Mouse (Mus musculus) olfactory bulb, adult 2 months (tissue): ENCODE measurements around the gene Mrgprd. TPM values are rescaled to one million over a fixed set of nuclear protein-coding genes. Genes with fewer than 3 reads are reported as not detected.

ENCODE experiments used
- H3K27ac ChIP-seq: fragments of 200-500 bp; 2 replicates; pipeline ENCODE4 v1.5.1; 2012; ENCODE audit warnings: low read depth, low read length; ENCODE audit not compliant: insufficient read depth
- H3K4me1 ChIP-seq: fragments of 200-500 bp; 2 replicates; pipeline ENCODE4 v1.6.1; 2012; ENCODE audit warnings: low read length; ENCODE audit not compliant: control insufficient read depth, insufficient read depth
- H3K4me3 ChIP-seq: fragments of 200-500 bp; 2 replicates; pipeline ENCODE4 v1.5.1; 2012; ENCODE audit warnings: mild to moderate bottlenecking, low read depth, low read length, moderate library complexity; ENCODE audit not compliant: insufficient read depth
- CTCF ChIP-seq: fragments of 200-500 bp; IDR thresholded peaks from 2 replicates; pipeline ENCODE4 v1.5.1; 2012; ENCODE audit warnings: low read depth, mild to moderate bottlenecking, low read length, moderate library complexity; ENCODE audit not compliant: insufficient read depth
- POLR2A ChIP-seq: fragments of 200-500 bp; IDR thresholded peaks from 2 replicates; pipeline ENCODE4 v1.6.1; 2012; ENCODE audit warnings: mild to moderate bottlenecking, low read depth, low read length, moderate library complexity; ENCODE audit not compliant: insufficient read depth
- WGBS: fragments of 180-500 bp; shearing (Covaris S2); methylation state at CpG from one replicate; pipeline ENCODE4 v1.1.7; 2018; 5-methylcytosine and 5-hydroxymethylcytosine counted together
- polyA plus RNA-seq: library from polyadenylated mRNA; stranded (reverse); fragments of >200 nt; gene quantifications from 2 replicates; pipeline ENCODE4 v1.2.4, GENCODE M21; 2012; ENCODE audit warnings: low replicate concordance; ENCODE audit not compliant: missing spikeins, insufficient read depth, insufficient read length

The Mrgprd gene
- not detected in 2 replicates for polyA plus RNA-seq

DNA sequence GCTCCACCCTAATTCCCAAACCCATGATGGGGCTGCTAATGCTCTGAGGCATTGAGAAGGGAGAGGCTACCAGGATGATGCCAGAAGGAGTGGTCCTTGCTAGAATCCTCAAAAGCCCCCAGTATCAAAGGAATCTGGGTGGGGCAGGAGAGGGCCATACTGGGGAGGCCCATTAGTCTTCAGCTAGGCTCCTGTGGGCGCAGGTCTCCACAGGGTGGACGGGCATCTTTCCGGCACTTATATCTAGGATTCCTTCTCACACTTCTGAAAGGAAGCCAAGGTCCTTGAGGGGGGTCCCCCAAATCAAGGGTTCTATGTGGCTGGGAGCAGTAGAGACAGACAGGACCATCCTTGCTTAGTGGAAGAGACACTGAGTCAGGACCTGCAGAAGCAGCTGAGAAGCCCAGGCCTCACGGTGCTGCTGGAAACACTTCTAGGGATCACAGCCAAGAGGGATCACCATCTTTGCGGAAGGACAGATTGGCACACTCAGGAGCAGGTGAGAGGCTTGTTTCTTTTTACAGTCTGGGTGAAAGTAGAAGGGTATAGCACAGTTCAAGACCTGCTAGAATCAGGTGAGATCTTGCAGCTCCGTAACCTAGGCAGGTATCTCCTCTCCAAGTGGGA is at the start of gene Mrgprd:
Gene Mrgprd (plus strand): TSS at position 51 of the 627 bp plus-strand sequence.
- H3K4me3 ChIP-seq: no peak within 1 kb of the TSS
- 92% methylated on average over 6 of the region's 6 CpGs for WGBS
- no peak for TF ChIP-seq POLR2A
- TF ChIP-seq CTCF: no peak
- H3K4me1 ChIP-seq: no peaks in the 10 kb centered on the region
- H3K27ac ChIP-seq: no peak within 1 kb of the TSS

DNA sequence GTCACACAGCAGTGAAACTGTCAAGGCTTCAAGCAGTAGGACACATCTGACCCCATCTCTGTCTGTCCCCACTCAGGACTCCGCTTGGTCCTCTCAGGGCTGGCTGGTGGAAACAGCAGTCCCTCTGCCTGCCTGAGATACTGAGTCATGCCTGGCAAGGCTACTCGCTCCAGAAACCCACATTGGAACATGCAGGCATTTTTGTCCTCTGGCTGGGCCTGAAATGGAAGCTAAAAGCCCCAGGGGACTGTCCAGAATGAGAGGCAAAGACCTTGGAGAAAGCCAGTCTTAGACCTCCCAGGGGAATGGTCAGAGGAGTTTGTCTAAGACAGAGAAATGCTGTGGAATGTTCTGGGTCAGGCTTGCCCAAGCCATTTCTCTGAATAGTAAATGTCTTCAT is 48.6 kb upstream of the Mrgprd start:
- Histone ChIP-seq H3K27ac (no peak overlapping the region), H3K4me1 (peaks cover 3% of the 10 kb centered on the region; the same call in 1 of the 2 replicates), H3K4me3 (no peak overlapping the region)
- 82% methylated on average over 2 of the region's 2 CpGs for WGBS
- TF ChIP-seq CTCF: no peak
- TF ChIP-seq POLR2A: no peak

DNA sequence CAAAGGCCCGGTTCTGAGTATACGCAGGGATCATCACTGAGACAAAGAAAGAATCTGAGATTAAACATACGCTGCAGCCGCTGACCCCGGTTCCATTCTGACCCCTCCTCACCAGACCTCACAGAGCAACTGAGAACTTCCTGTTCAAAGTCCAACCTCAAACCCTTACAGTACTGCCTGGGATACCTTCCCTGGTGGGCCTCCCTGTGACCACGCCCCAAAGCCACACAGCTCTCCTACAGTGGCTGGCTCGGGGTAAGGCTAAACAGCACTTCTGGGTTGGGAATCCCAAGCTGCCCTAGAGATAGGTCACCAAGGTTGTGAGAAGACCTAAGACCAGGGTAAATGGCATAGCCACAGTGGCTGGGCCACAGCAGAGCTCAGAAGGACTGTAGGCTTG is 45.7 kb upstream of the Mrgprd start:
- WGBS: 95% methylated on average over 7 of the region's 7 CpGs
- no peak overlapping the region for H3K27ac ChIP-seq
- peaks cover 3% of the 10 kb centered on the region; the same call in 1 of the 2 replicates for H3K4me1 ChIP-seq
- no peak overlapping the region for H3K4me3 ChIP-seq
- TF ChIP-seq POLR2A (no peak), CTCF (no peak)

- Histone ChIP-seq H3K4me3 (no peak overlapping the region), H3K27ac (no peak overlapping the region)
- WGBS: 93% methylated on average over 5 of the region's 5 CpGs
These were observed 43.7 kb upstream of the Mrgprd start for GRCm38 (mm10) chr7:145270955-145271354.

DNA sequence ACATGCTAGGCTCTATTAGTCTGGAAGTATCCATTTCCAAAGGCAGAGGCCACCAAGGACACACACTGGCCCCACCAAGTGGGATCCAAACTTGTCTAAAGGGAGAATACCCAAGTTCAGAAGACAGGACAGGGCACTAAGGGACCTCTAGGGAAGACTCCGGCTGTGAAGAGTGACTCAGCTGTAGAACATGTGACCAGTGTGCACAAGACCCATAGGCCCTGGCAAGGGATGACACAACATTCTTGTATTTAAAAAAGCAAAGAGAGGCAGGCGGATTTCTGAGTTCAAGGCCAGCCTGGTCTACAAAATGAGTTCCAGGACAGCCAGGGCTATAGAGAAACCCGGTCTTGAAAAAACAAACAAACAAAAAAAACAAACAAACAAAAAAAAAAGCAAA is 39.1 kb upstream of the Mrgprd start:
- Histone ChIP-seq H3K4me1 (no peaks in the 10 kb centered on the region), H3K4me3 (no peak overlapping the region), H3K27ac (no peak overlapping the region)
- 91% methylated on average over 3 of the region's 3 CpGs for WGBS
- TF ChIP-seq POLR2A: no peak

More at GRCm38 (mm10) chr7:145270955-145271354, 43.7 kb upstream of the Mrgprd start:
- TF ChIP-seq CTCF: no peak
- TF ChIP-seq POLR2A: no peak
- peaks cover 3% of the 10 kb centered on the region; the same call in 1 of the 2 replicates for H3K4me1 ChIP-seq

- no peak overlapping the region for H3K27ac ChIP-seq
- peaks cover 11% of the 10 kb centered on the region for H3K4me1 ChIP-seq
- no peak overlapping the region for H3K4me3 ChIP-seq
- 88% methylated on average over 4 of the region's 4 CpGs for WGBS
- no peak for TF ChIP-seq CTCF
These were observed 33.2 kb upstream of the Mrgprd start for GRCm38 (mm10) chr7:145281396-145281795.

- peaks cover 11% of the 10 kb centered on the region for H3K4me1 ChIP-seq
- 75% methylated on average over 4 of the region's 4 CpGs for WGBS
- no peak overlapping the region for H3K27ac ChIP-seq
- peak overlapping the region; percentile 64 for H3K4me3 ChIP-seq
- TF ChIP-seq POLR2A: no peak
- no peak for TF ChIP-seq CTCF
These were observed 31.6 kb upstream of the Mrgprd start for GRCm38 (mm10) chr7:145283041-145283440.

- WGBS: 8% methylated on average over 18 of the region's 18 CpGs
- TF ChIP-seq CTCF: no peak
- TF ChIP-seq POLR2A: no peak; the same call in 1 of the 2 replicates
- Histone ChIP-seq H3K27ac (no peak within 1 kb of the TSS), H3K4me3 (peak within 1 kb of the TSS; percentile 64), H3K4me1 (peaks cover 11% of the 10 kb centered on the region)
These were observed 31.0 kb upstream of the Mrgprd start, which contains the start of gene Tpcn2 for GRCm38 (mm10) chr7:145283487-145284187. Tpcn2 (minus strand) TSS chr7:145284011.

- Histone ChIP-seq H3K4me3 (no peak overlapping the region), H3K27ac (no peak overlapping the region), H3K4me1 (peaks cover 17% of the 10 kb centered on the region)
- TF ChIP-seq POLR2A: no peak
- TF ChIP-seq CTCF: no peak
- WGBS: 57% methylated on average over 3 of the region's 3 CpGs
These were observed 30.3 kb upstream of the Mrgprd start for GRCm38 (mm10) chr7:145284293-145284692.
